Mouse (Mus musculus): ENCODE measurements around the gene Col26a1. TPM values are rescaled to one million over a fixed set of nuclear protein-coding genes. Genes with fewer than 3 reads are reported as not detected.

Col26a1 gene
- polyA plus RNA-seq, 1 experiment from 2014 or later = 62.5 TPM

- 86% methylated on average over 3 of the region's 3 CpGs for WGBS
- no peak for ATAC-seq (replicated peaks; ENCODE audit: low FRiP score)
- Histone ChIP-seq H3K4me2 (no peak overlapping the region), H3K4me1 (peaks cover 5% of the 10 kb centered on the region; the same call in 1 of the 2 replicates), H3K9ac (no peak overlapping the region), H3K27ac (no peak overlapping the region), H3K9me3 (replicated peaks) (peaks cover 5% of the 10 kb centered on the region; the same call in 1 of the 2 replicates), H3K36me3 (peaks cover 37% of the 10 kb centered on the region), H3K27me3 (no peaks in the 10 kb centered on the region), H3K4me3 (replicated peaks) (no peak overlapping the region)
Measured at GRCm38 (mm10) chr5:136833053-136833452, 50.0 kb downstream of the Col26a1 start.

GRCm38 (mm10) chr5:136830156-136830555 is 52.9 kb downstream of the Col26a1 start:
- H3K27ac ChIP-seq = no peak overlapping the region
- WGBS = 84% methylated on average over 3 of the region's 3 CpGs

GRCm38 (mm10) chr5:136821971-136822370 is 61.0 kb downstream of the Col26a1 start:
- no peak overlapping the region for H3K9ac ChIP-seq
- peaks cover 14% of the 10 kb centered on the region for H3K36me3 ChIP-seq
- no peak for ATAC-seq (replicated peaks; ENCODE audit: low FRiP score)
- H3K4me2 ChIP-seq = no peak overlapping the region
- H3K4me3 ChIP-seq (replicated peaks) = no peak overlapping the region
- H3K9me3 ChIP-seq (replicated peaks) = no peaks in the 10 kb centered on the region
- WGBS = 86% methylated on average over 8 of the region's 8 CpGs
- no peak overlapping the region for H3K27ac ChIP-seq
- 0 out of 2 replicates have a peak, but pooled peaks cover 6% of the 10 kb centered on the region for H3K4me1 ChIP-seq
- H3K27me3 ChIP-seq = no peaks in the 10 kb centered on the region

More at GRCm38 (mm10) chr5:136830156-136830555, 52.9 kb downstream of the Col26a1 start:
- H3K4me1 ChIP-seq = no peaks in the 10 kb centered on the region
- peaks cover 34% of the 10 kb centered on the region for H3K36me3 ChIP-seq
- no peak overlapping the region for H3K4me2 ChIP-seq
- peaks cover 5% of the 10 kb centered on the region; the same call in 1 of the 2 replicates for H3K9me3 ChIP-seq (replicated peaks)
- H3K9ac ChIP-seq = no peak overlapping the region
- no peak for ATAC-seq (replicated peaks; ENCODE audit: low FRiP score)
- no peaks in the 10 kb centered on the region for H3K27me3 ChIP-seq
- H3K4me3 ChIP-seq (replicated peaks) = no peak overlapping the region

- Histone ChIP-seq H3K9ac (no peak overlapping the region), H3K4me1 (0 out of 2 replicates have a peak, but pooled peaks cover 6% of the 10 kb centered on the region), H3K9me3 (replicated peaks) (no peaks in the 10 kb centered on the region; the same call in 1 of the 2 replicates), H3K27ac (no peak overlapping the region), H3K27me3 (no peaks in the 10 kb centered on the region), H3K4me2 (no peak overlapping the region), H3K36me3 (peaks cover 16% of the 10 kb centered on the region), H3K4me3 (replicated peaks) (no peak overlapping the region)
- no peak for ATAC-seq (replicated peaks; ENCODE audit: low FRiP score)
- WGBS = 89% methylated on average over 2 of the region's 2 CpGs
Measured at GRCm38 (mm10) chr5:136820911-136821310, 62.1 kb downstream of the Col26a1 start.

GRCm38 (mm10) chr5:136819686-136820085 is 63.3 kb downstream of the Col26a1 start:
- 0 out of 2 replicates have a peak, but pooled peaks cover 6% of the 10 kb centered on the region for H3K4me1 ChIP-seq
- H3K36me3 ChIP-seq = peaks cover 24% of the 10 kb centered on the region
- H3K4me2 ChIP-seq = no peak overlapping the region
- no peak for ATAC-seq (replicated peaks; ENCODE audit: low FRiP score)
- no peak overlapping the region for H3K27ac ChIP-seq
- WGBS = 57% methylated on average over 11 of the region's 11 CpGs
- no peak overlapping the region for H3K4me3 ChIP-seq (replicated peaks)
- H3K27me3 ChIP-seq = no peaks in the 10 kb centered on the region
- no peak overlapping the region for H3K9ac ChIP-seq
- H3K9me3 ChIP-seq (replicated peaks) = peaks cover 3% of the 10 kb centered on the region; the same call in 1 of the 2 replicates

GRCm38 (mm10) chr5:136810539-136811374 is 72.3 kb downstream of the Col26a1 start:
- peaks cover 3% of the 10 kb centered on the region; the same call in 1 of the 2 replicates for H3K9me3 ChIP-seq (replicated peaks)
- peaks cover 10% of the 10 kb centered on the region for H3K36me3 ChIP-seq
- peak overlapping the region; percentile 48 for H3K4me2 ChIP-seq
- no peaks in the 10 kb centered on the region for H3K27me3 ChIP-seq
- H3K4me1 ChIP-seq = peaks cover 19% of the 10 kb centered on the region
- WGBS = 54% methylated on average over 30 of the region's 30 CpGs
- H3K9ac ChIP-seq = no peak overlapping the region
- peak overlapping the region; percentile 76 for H3K27ac ChIP-seq
- H3K4me3 ChIP-seq (replicated peaks) = peak overlapping the region; percentile 26; the same call in 1 of the 2 replicates
- 0 out of 2 replicates have a peak, but pooled peaks have one; percentile 22 for ATAC-seq (replicated peaks; ENCODE audit: low FRiP score)

GRCm38 (mm10) chr5:136806379-136807056 is 76.5 kb downstream of the Col26a1 start:
- no peak overlapping the region for H3K27ac ChIP-seq
- H3K36me3 ChIP-seq = no peaks in the 10 kb centered on the region
- 51% methylated on average over 16 of the region's 16 CpGs for WGBS
- peaks cover 55% of the 10 kb centered on the region for H3K4me1 ChIP-seq
- H3K27me3 ChIP-seq = no peaks in the 10 kb centered on the region
- ATAC-seq (replicated peaks; ENCODE audit: low FRiP score) = no peak
- no peaks in the 10 kb centered on the region for H3K9me3 ChIP-seq (replicated peaks)
- H3K9ac ChIP-seq = no peak overlapping the region
- no peak overlapping the region for H3K4me3 ChIP-seq (replicated peaks)
- H3K4me2 ChIP-seq = no peak overlapping the region

GRCm38 (mm10) chr5:136805019-136805418 is 78.0 kb downstream of the Col26a1 start:
- H3K36me3 ChIP-seq = no peaks in the 10 kb centered on the region
- H3K9ac ChIP-seq = no peak overlapping the region
- peak overlapping the region; percentile 54; the same call in 1 of the 2 replicates for H3K27ac ChIP-seq
- WGBS = 53% methylated on average over 6 of the region's 6 CpGs
- no peak overlapping the region for H3K4me3 ChIP-seq (replicated peaks)
- ATAC-seq (replicated peaks; ENCODE audit: low FRiP score) = no peak
- H3K27me3 ChIP-seq = no peaks in the 10 kb centered on the region
- H3K9me3 ChIP-seq (replicated peaks) = no peaks in the 10 kb centered on the region
- no peak overlapping the region for H3K4me2 ChIP-seq
- H3K4me1 ChIP-seq = peaks cover 45% of the 10 kb centered on the region

GRCm38 (mm10) chr5:136804246-136804645 is 78.8 kb downstream of the Col26a1 start:
- no peak overlapping the region for H3K27ac ChIP-seq

GRCm38 (mm10) chr5:136802732-136803131 is 80.3 kb downstream of the Col26a1 start:
- Histone ChIP-seq H3K27ac (peak overlapping the region; percentile 37; the same call in 1 of the 2 replicates), H3K4me1 (peaks cover 45% of the 10 kb centered on the region), H3K9ac (peak overlapping the region; percentile 39; the same call in 1 of the 2 replicates), H3K4me3 (replicated peaks) (peak overlapping the region; percentile 11), H3K4me2 (peak overlapping the region; percentile 48), H3K27me3 (no peaks in the 10 kb centered on the region), H3K9me3 (replicated peaks) (no peaks in the 10 kb centered on the region), H3K36me3 (no peaks in the 10 kb centered on the region)
- ATAC-seq (replicated peaks; ENCODE audit: low FRiP score) = 0 out of 2 replicates have a peak, but pooled peaks have one; percentile 33
- WGBS = 9% methylated on average over 17 of the region's 17 CpGs

More at GRCm38 (mm10) chr5:136804246-136804645, 78.8 kb downstream of the Col26a1 start:
- WGBS = 56% methylated on average over 1 of the region's 1 CpGs
- no peaks in the 10 kb centered on the region for H3K9me3 ChIP-seq (replicated peaks)
- no peak overlapping the region for H3K4me2 ChIP-seq
- H3K27me3 ChIP-seq = no peaks in the 10 kb centered on the region
- H3K9ac ChIP-seq = no peak overlapping the region
- H3K4me3 ChIP-seq (replicated peaks) = no peak overlapping the region
- no peak for ATAC-seq (replicated peaks; ENCODE audit: low FRiP score)
- H3K36me3 ChIP-seq = no peaks in the 10 kb centered on the region
- peaks cover 45% of the 10 kb centered on the region for H3K4me1 ChIP-seq

GRCm38 (mm10) chr5:136796917-136797316 is 86.1 kb downstream of the Col26a1 start:
- Histone ChIP-seq H3K9ac (no peak overlapping the region), H3K4me1 (peaks cover 10% of the 10 kb centered on the region), H3K27me3 (no peaks in the 10 kb centered on the region), H3K4me3 (replicated peaks) (no peak overlapping the region), H3K4me2 (no peak overlapping the region), H3K9me3 (replicated peaks) (no peaks in the 10 kb centered on the region), H3K27ac (peak overlapping the region; percentile 74), H3K36me3 (no peaks in the 10 kb centered on the region)
- ATAC-seq (replicated peaks; ENCODE audit: low FRiP score) = peak; percentile 74
- WGBS = 11% methylated on average over 2 of the region's 2 CpGs

GRCm38 (mm10) chr5:136793807-136794206 is 89.2 kb downstream of the Col26a1 start:
- H3K9me3 ChIP-seq (replicated peaks) = no peaks in the 10 kb centered on the region
- peaks cover 13% of the 10 kb centered on the region for H3K4me1 ChIP-seq
- no peak overlapping the region for H3K9ac ChIP-seq
- no peak for ATAC-seq (replicated peaks; ENCODE audit: low FRiP score)
- no peak overlapping the region for H3K27ac ChIP-seq
- H3K27me3 ChIP-seq = no peaks in the 10 kb centered on the region
- 94% methylated on average over 15 of the region's 15 CpGs for WGBS
- no peaks in the 10 kb centered on the region for H3K36me3 ChIP-seq
- H3K4me3 ChIP-seq (replicated peaks) = no peak overlapping the region
- no peak overlapping the region for H3K4me2 ChIP-seq

All from kidney, embryonic 15.5 days (tissue).